Mouse (Mus musculus): ENCODE data around the gene Pnpla7. TPM values are rescaled to one million over a fixed set of nuclear protein-coding genes. Genes with fewer than 3 reads are reported as not detected.

The Pnpla7 gene
- total and polyA plus RNA-seq, 3 experiments: 8.8 to 11.3 TPM; not detected in 1

DNA sequence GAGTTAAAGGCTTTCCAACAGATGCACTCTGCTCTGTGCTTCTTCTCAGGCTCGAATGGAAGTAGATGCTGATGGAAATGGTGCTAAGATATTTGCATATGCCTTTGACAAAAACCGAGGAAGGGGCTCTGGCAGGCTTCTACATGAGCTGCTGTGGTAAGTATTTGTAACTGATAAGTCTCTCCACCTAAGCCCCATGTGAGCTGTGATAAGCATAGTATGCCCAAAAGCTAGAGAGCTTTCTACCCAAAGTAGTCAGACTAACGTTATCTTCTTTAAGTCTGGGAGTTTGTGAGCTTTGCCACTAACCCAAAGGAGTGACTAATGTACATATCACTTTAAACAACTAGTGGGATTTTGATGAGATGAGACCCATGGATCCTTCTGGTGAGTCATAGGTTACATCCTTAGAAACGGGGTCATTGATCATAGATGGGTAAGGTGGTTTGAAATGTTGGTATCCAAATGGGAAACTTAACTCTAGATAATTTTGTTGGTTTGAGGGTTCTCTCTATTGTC lies 23.2 kb upstream of the Pnpla7 start (continued):
- TF ChIP-seq POLR2A (IDR thresholded peaks at IDR 0.05; ENCODE audit: control insufficient read depth in 1 of 2, insufficient read depth in 1 of 2, low read depth in 1 of 2, low read length in 2 of 2, poor library complexity in 1 of 2) (peak in 1 of 2 experiments; percentile 23; a peak in 1 of 4 replicates), CHD2 (IDR thresholded peaks at IDR 0.05; ENCODE audit: low read length) (no peak)

DNA sequence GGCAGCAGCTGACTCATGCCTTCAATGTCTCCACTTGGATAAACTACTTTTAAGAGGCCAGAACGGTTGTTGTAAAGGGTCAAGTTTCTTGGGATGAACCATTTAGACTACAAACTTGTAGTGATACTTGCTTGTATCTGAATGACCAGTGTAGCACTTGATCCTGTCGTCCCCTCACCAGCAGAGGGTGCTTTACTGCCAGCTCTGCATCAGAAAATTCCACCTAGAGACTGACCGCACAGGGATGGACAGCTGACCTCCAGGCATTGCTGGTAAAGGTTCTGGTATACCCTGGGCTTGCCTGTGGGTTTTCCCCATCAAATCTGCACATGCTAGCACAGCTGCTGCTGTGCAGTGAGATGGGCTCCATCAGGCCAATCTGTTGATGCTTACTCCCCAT lies 14.9 kb upstream of the Pnpla7 start:
- Histone ChIP-seq H3K27ac (ENCODE audit: control insufficient read depth, low read depth, low read length) (no peak overlapping the region), H3K4me1 (ENCODE audit: control insufficient read depth in 1 of 2, insufficient read depth in 2 of 2, low read length in 2 of 2) (peaks cover 0 to 8% of the 10 kb centered on the region in 2 experiments; a peak in 1 of 4 replicates), H3K9me3 (replicated peaks; ENCODE audit: insufficient read depth, low read length) (no peaks in the 10 kb centered on the region), H3K27me3 (ENCODE audit: control insufficient read depth in 1 of 2, insufficient read depth in 2 of 2, low read length in 2 of 2) (no peaks in the 10 kb centered on the region), H3K9ac (ENCODE audit: control insufficient read depth, low read depth, low read length, poor library complexity, severe bottlenecking) (no peak overlapping the region), H3K4me3 (ENCODE audit: control insufficient read depth in 1 of 2, insufficient read depth in 1 of 2, low read depth in 2 of 2, low read length in 2 of 2) (no peak overlapping the region), H3K79me2 (ENCODE audit: control insufficient read depth, insufficient read depth, low read length, poor library complexity) (peaks cover 7% of the 10 kb centered on the region), H3K36me3 (ENCODE audit: control insufficient read depth in 1 of 2, insufficient read depth in 2 of 2, low read length in 2 of 2) (peaks cover 4 to 15% of the 10 kb centered on the region in 2 experiments; a peak in 3 of 4 replicates)
- no peak for DNase-seq (ENCODE audit: low read depth, low spot score)
- TF ChIP-seq ZC3H11A (IDR thresholded peaks at IDR 0.05; ENCODE audit: low read depth, low read length) (no peak), TAL1 (IDR thresholded peaks at IDR 0.05; ENCODE audit: low read length) (no peak), CTCF (IDR thresholded peaks at IDR 0.05 in 2 of 3, conservative IDR thresholded peaks at IDR 0.05 in 1 of 3; ENCODE audit: control insufficient read depth in 1 of 3, insufficient read depth in 1 of 3, low read depth in 2 of 3, low read length in 3 of 3, poor library complexity in 1 of 3, severe bottlenecking in 1 of 3) (peak; percentile 37 to 53 (median 47); a peak in 5 of 6 replicates), SMC3 (IDR thresholded peaks at IDR 0.05; ENCODE audit: low read depth, low read length) (peak; percentile 21; the same call in 1 of the 2 replicates), BHLHE40 (IDR thresholded peaks at IDR 0.05; ENCODE audit: borderline replicate concordance, low read depth, low read length) (no peak)

DNA sequence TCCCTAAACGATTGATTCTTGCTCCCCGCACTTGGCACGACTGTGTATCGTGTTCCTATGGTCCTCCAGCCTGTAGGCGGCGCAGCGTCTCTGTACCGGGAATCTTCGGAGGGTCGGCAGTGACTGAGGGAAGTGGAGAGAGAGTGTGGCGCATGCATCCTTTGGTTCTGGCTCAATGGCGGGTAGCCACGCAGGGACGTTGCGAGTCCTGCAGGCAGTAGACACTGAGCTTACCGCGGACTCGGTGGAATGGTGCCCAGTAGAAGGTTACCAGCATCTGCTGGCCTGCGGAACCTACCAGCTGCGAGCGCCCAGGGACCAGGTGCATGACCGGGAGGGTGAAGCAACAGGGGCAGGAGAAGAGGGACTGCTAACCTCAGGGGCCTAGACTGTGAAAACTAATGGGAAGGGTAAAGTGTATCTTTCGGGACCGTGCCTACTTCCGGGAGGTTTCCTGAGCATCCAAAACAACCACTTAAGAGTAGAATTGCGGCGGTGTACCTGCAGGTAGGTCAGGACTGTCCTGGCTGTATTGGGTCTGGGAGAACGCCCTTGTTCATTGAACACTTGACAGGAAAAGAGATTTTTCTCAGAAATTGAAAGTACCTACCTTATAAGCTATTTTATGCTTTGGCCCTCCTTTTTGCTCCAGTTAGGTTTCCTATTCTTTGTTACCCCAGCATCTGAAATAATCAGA lies 13.4 kb upstream of the Pnpla7 start, which contains the start of gene Dph7:
Gene Dph7, plus strand, starts transcription at position 97 of the 697 bp plus-strand sequence.
- H3K79me2 ChIP-seq (ENCODE audit: control insufficient read depth, insufficient read depth, low read length, poor library complexity): peaks cover 7% of the 10 kb centered on the region
- TF ChIP-seq ZMIZ1 (IDR thresholded peaks at IDR 0.05; ENCODE audit: low read depth, low read length) (peak; percentile 80), MEF2A (IDR thresholded peaks at IDR 0.05; ENCODE audit: extremely low read depth, insufficient replicate concordance, low read depth, low read length, poor library complexity, severe bottlenecking) (no peak), CHD1 (IDR thresholded peaks at IDR 0.05; ENCODE audit: low read depth, low read length) (no peak), POLR2AphosphoS5 (IDR thresholded peaks at IDR 0.05; ENCODE audit: borderline replicate concordance, low read depth, low read length) (0 out of 2 replicates have a peak, but pooled peaks have one; percentile 82), ELF1 (IDR thresholded peaks at IDR 0.05; ENCODE audit: low read depth, low read length) (peak; percentile 47; the same call in 1 of the 2 replicates), MAX (IDR thresholded peaks at IDR 0.05; ENCODE audit: low read length) (no peak; the same call in 1 of the 2 replicates), POLR2A (IDR thresholded peaks at IDR 0.05; ENCODE audit: control insufficient read depth in 1 of 2, insufficient read depth in 1 of 2, low read depth in 1 of 2, low read length in 2 of 2, poor library complexity in 1 of 2) (peak; percentile 83 to 87), TCF12 (IDR thresholded peaks at IDR 0.05; ENCODE audit: low read depth, low read length) (0 out of 2 replicates have a peak, but pooled peaks have one; percentile 48), CTCF (IDR thresholded peaks at IDR 0.05 in 2 of 3, conservative IDR thresholded peaks at IDR 0.05 in 1 of 3; ENCODE audit: control insufficient read depth in 1 of 3, insufficient read depth in 1 of 3, low read depth in 2 of 3, low read length in 3 of 3, poor library complexity in 1 of 3, severe bottlenecking in 1 of 3) (peak; percentile 85 to 93 (median 91)), NRF1 (IDR thresholded peaks at IDR 0.05; ENCODE audit: insufficient read depth, low read depth, low read length, poor library complexity, severe bottlenecking) (peak; percentile 27; the same call in 1 of the 2 replicates), SIN3A (IDR thresholded peaks at IDR 0.05; ENCODE audit: low read length) (peak; percentile 70; the same call in 1 of the 2 replicates), HCFC1 (IDR thresholded peaks at IDR 0.05; ENCODE audit: low read depth, low read length) (peak; percentile 83), KAT2A (conservative IDR thresholded peaks at IDR 0.05; ENCODE audit: low read depth, low read length) (no peak), NELFE (IDR thresholded peaks at IDR 0.05; ENCODE audit: low read depth, low read length) (peak; percentile 60), MXI1 (IDR thresholded peaks at IDR 0.05; ENCODE audit: low read depth, low read length) (peak; percentile 66), SMC3 (IDR thresholded peaks at IDR 0.05; ENCODE audit: low read depth, low read length) (no peak; the same call in 1 of the 2 replicates), TBP (IDR thresholded peaks at IDR 0.05; ENCODE audit: low read depth, low read length) (peak; percentile 80), POLR2AphosphoS2 (IDR thresholded peaks at IDR 0.05; ENCODE audit: low read length) (peak; percentile 99), JUND (IDR thresholded peaks at IDR 0.05; ENCODE audit: low read depth, low read length) (no peak), USF2 (IDR thresholded peaks at IDR 0.05; ENCODE audit: borderline replicate concordance in 1 of 2, insufficient read depth in 1 of 2, low read depth in 1 of 2, low read length in 2 of 2) (no peak), MYC (IDR thresholded peaks at IDR 0.05; ENCODE audit: low read depth, low read length) (peak; percentile 76; the same call in 1 of the 2 replicates)
- H3K9ac ChIP-seq (ENCODE audit: control insufficient read depth, low read depth, low read length, poor library complexity, severe bottlenecking): peak within 1 kb of the TSS; percentile 81
- H3K36me3 ChIP-seq (ENCODE audit: control insufficient read depth in 1 of 2, insufficient read depth in 2 of 2, low read length in 2 of 2): peaks cover 4 to 12% of the 10 kb centered on the region in 2 experiments; a peak in 3 of 4 replicates
- H3K4me3 ChIP-seq (ENCODE audit: control insufficient read depth in 1 of 2, insufficient read depth in 1 of 2, low read depth in 2 of 2, low read length in 2 of 2): peak within 1 kb of the TSS; percentile 82 to 91
- no peaks in the 10 kb centered on the region for H3K27me3 ChIP-seq (ENCODE audit: control insufficient read depth in 1 of 2, insufficient read depth in 2 of 2, low read length in 2 of 2)
- H3K4me1 ChIP-seq (ENCODE audit: control insufficient read depth in 1 of 2, insufficient read depth in 2 of 2, low read length in 2 of 2): peaks cover 0 to 8% of the 10 kb centered on the region in 2 experiments; a peak in 1 of 4 replicates
- DNase-seq (ENCODE audit: low read depth, low spot score): peak; percentile 92
- peak within 1 kb of the TSS; percentile 26 for H3K27ac ChIP-seq (ENCODE audit: control insufficient read depth, low read depth, low read length)
- H3K9me3 ChIP-seq (replicated peaks; ENCODE audit: insufficient read depth, low read length): no peaks in the 10 kb centered on the region

Measured in MEL (cell line).